Mouse (Mus musculus): ENCODE data around the gene Foxg1.

Foxg1 gene

GRCm38 (mm10) chr12:49382565-49383520 lies at the start of gene Foxg1:
TSS of gene Foxg1 (plus strand) at chr12:49382660.
- DNase-seq (ENCODE audit: low read depth), result no peak

DNA sequence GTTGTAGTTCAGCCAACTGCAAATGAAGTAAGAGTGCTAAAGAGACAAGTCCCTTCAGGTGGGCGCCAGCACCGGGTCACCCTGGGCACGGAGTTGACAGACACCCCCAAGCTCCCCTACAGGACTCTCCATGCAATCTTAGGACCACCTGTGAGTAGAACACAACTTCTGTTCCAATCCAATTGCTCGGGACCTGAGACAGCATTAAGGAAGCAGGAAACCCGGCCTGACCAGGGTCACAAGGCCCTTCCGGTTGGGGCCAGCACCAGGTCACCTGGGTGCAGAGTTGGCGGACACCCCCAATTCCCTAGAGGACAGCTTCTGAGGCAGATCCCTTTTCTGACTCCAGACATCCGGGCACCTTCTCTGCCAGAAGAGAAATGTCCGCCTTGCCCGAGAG lies 32.8 kb upstream of the Foxg1 start:
- no peak for DNase-seq (ENCODE audit: low read depth)

DNA sequence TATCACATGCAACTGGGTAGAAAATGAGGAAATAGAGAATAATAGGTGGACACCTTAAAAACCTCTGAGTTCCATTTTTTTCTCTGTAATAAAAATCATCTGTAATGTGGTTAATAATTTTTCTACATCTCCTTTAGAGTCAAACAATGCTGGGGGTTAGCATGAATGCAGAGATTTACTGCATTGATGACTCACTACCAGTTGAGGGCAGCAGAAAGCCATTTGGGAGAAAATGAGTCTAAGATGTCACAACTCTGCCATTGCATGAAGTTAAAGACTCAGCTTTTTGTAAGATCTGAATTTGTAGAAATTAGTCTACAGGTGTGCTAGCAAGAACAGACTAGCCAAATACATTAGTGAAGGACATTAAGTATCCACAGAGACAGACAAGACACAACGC lies 13.5 kb upstream of the Foxg1 start:
- DNase-seq (ENCODE audit: low read depth), result no peak

GRCm38 (mm10) chr12:49372170-49372569 lies 10.3 kb upstream of the Foxg1 start:
- DNase-seq (ENCODE audit: low read depth), result no peak

GRCm38 (mm10) chr12:49373176-49373575 lies 9.3 kb upstream of the Foxg1 start:
- DNase-seq (ENCODE audit: low read depth), result no peak

DNA sequence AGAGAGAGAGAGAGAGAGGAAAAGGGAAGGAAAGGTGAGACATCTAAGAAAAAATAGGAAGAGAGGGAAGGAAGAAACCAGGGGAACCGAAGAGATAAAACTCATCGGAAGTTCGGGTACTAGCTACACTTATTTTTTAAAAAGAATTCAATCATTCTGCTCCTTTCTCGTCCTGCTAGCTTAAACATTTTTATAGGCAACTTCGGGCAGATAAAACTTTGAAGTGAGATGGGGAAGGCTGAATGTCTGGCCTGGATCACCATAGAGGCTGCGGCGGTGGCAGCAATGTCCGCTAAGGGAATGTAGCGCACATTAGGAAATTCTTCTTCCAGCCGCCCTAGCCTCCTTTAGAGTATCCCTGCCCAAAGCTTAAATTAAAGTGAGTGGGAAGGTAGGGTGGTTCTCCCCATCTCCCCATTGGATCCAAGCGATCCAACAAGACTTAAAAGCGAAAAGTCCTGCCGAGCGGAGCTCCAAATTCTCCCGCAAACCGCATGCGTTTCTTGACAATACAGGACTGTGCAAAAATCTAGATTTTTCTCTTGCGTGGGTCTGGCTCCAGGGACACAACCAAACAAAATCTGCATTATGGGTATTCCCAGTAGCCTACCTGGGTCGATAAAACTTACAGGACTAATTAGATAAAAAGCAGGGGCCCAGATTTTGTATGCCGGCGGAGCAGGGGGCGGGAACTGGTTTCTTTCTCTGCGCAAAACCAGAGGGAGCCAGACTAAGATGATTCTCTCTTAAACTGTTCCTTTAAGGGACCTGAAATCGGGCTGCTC lies 8.4 kb upstream of the Foxg1 start:
- no peak for DNase-seq (ENCODE audit: low read depth)

DNA sequence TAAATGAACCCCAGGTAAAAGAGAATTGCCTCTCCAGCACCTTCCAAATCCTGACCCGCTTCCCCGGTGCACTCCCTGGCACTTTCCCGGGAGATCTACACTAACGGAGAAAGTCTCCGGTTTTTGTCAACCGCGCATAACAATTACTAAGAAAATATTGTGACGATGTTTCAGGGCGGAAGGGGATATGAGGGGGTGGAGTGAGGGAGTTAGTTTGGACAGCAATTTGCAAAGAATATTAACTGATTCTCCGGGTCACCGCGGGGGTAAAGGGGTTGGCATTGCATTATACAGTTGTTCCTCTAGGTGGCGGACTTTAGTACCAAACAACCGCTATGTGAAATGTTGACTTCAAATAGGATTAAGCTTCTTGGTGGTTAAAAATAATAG lies 7.9 kb upstream of the Foxg1 start:
- no peak for DNase-seq (ENCODE audit: low read depth)

DNA sequence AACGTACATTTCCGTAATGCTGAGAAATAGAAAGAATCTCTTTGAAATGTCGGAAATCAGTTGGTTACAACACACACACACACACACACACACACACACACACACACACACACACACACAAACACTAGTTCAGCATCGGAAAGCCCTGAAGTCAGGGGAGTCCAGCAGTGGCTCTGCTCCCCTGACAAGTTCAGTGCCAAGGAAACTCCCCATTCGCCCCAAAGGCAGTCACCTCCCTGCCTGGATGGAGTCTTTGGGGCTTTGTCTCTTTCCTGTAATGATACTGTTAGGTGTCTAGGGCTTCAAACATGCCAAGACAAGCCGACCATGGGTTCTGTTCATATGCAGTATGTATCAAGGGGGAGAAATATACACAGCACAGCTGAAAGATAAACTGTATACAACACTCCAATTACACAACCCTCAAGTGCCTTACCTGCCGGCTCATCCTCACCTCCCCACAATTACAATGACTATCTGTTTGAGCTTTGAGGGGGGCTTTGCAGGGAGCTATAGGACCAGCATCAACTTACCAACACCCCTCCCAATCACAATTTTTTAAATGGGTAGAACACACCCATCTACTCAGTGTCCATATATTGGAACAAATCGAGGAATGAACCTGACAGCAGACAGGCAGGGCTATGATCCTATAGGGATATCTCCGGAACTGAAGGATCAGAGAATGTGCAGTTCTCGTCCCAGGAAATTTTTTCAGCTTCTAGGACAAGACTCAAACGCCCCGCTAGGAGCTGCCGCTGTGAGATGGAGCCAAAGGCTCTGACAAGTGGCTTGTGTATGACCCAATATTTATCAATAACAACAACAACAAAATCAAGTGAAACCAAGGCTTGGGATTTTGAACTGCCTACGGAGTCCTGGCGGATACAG lies 6.8 kb upstream of the Foxg1 start:
- DNase-seq (ENCODE audit: low read depth), result no peak

DNA sequence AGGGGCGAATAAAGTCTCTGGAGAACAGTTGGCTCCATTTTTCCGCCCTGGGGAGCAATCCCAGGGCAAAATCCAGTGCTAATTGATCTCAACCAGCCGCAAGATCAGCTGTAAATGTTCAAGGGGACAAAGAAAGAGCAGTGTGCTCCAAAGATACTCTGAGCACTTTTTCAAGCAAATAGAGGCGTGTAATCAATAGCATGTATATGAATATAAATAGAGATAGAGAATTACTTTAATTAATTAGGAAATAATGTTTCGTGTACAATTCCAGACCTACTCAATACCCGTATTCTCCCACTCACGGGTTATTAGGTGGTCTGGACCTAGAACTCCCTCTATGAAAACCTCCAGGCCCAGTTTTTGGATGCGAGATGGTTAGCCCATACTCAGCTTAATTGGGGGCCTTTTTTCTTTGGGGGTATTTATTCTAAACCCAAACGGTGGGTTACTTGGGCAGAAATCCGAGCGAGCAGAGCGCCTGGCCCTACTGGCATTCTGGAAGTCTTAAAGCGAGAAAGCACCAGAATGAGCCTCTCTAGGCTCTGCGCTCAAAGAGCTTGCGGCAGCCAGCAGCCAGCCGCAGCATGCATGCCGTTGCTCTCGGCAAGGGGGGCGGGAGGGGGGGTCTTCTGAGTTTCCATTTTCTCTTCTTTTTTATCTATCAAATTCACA lies 6.0 kb upstream of the Foxg1 start:
- DNase-seq (ENCODE audit: low read depth), result no peak

DNA sequence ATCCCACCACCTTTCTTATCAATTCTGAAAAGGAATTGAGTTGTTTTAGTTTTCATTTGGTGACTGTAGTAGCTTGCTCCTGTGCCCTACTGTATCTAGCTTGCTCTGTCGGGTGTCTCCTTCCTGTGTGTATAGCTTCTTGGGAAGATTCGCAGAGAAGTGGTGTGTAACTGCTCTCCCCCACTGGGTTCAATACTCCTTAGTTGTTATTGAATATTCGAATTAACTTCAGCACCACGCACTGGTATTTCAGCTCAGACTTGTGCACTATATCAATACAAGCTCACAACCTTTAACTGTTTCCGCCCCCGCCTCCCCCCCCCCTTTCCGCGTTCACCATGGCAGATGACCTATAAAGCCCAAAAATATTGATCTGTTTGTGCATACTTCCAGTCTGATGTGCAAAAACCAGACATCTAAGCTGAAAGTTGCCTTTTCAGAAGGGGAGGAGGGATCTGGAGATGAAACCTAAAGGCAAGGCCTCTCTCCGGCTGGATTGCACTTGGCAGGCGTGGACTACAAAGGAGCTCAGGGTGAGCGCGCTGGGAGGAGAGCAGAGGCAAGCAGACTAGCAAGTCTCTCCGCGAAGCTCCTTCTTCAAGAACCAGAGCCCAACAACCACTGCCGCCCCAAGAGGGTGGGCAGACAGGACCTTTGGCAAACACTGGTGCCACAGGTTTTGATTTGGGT lies 5.0 kb upstream of the Foxg1 start:
- no peak for DNase-seq (ENCODE audit: low read depth)

GRCm38 (mm10) chr12:49378920-49379319 lies 3.5 kb upstream of the Foxg1 start:
- no peak for DNase-seq (ENCODE audit: low read depth)

DNA sequence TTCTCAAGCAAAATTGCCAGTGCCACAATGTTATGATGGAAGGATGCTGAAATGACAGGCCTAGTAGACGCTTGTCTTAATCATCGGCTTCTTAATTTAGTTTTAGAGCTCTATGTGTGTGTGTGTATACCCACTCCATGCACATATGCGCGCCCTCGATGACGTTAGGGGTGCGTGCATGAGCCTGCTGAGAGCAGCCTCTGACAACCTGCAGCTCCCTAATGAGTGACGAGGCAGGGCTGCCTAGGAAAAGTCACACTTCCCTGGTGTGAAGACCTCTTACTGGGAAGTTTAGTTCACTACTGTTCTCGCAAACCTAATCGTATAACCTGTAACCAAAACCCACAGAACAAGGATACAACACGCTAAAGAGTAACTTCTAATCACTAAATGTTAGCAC lies 3.0 kb upstream of the Foxg1 start:
- DNase-seq (ENCODE audit: low read depth), result no peak

DNA sequence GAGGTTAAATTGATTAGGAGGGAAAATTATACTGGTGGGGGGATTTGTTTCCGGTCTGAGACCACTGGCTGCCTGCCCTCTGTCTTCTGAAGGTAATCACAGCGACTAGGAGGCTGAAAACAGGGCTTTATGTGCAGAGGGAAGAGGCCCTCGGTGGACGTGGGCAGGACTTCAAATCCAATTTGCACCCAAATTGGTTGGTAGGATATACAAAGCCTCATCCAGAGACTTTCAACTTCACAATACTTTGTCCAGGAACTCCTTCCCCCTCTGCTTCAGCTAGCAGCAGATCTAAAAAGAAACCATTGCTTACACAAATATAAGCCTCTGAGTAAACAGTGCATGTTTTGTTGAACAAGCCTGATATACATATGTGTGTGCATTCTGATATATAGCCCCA lies 2.0 kb upstream of the Foxg1 start:
- DNase-seq (ENCODE audit: low read depth), result no peak

- DNase-seq (ENCODE audit: low read depth), result no peak
Observed at GRCm38 (mm10) chr12:49381031-49381525, 1.4 kb upstream of the Foxg1 start.

GRCm38 (mm10) chr12:49381721-49382365 lies 617 bp upstream of the Foxg1 start:
- DNase-seq (ENCODE audit: low read depth), result no peak

DNA sequence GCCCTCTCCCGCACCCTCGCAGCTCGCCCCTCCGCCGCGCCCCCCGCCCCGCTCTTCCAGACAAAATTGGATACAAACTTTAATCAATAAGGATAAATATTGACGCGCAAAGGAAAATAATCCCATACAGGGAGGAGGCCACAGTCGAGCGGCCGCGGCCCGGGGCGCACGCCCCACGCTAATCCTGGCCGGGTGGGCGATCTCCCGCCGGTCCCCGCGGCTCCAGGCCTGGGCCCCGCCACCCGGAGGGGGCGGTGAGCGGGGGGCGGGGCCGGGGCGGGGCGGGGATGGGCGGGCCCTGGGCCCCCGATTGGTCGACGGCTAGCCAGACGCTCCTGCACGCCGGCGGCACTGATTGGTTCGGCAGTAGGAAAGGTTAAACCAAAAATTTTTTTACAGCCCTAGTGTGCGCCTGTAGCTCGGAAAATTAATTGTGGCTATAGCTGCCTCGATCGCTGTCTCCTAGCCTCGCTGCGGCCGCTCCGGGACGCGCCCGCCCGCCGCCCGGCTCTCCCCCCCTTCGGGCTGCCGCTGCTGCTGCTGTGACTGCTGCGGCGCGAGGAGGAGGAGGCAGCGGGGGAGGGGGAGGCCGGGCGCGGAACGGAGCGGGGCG lies 1.2 kb downstream of the Foxg1 start:
- no peak for DNase-seq (ENCODE audit: low read depth)

DNA sequence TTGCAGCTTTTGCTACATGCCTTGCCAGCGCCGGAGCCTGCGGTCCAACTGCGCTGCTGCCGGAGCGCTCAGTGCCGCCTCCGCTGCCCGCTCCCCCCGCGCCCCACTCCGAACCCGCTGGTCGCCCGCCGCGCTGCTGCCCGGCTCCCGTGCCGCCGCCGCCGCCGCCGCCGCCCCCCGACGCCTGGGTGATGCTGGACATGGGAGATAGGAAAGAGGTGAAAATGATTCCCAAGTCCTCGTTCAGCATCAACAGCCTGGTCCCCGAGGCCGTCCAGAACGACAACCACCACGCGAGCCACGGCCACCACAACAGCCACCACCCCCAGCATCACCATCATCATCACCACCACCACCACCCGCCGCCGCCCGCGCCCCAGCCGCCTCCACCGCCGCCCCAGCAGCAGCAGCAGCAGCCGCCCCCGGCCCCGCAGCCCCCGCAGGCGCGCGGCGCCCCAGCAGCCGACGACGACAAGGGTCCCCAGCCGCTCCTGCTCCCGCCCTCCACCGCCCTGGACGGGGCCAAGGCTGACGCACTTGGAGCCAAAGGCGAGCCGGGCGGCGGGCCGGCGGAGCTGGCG lies 1.9 kb downstream of the Foxg1 start:
- no peak for DNase-seq (ENCODE audit: low read depth)

- DNase-seq (ENCODE audit: low read depth), result no peak
Observed at GRCm38 (mm10) chr12:49384876-49385630, 2.6 kb downstream of the Foxg1 start, which contains the start of gene Gm43517. TSS of gene Gm43517 (plus strand) at chr12:49385174.

GRCm38 (mm10) chr12:49385631-49385990 lies 3.2 kb downstream of the Foxg1 start:
- no peak for DNase-seq (ENCODE audit: low read depth)
